Mouse (Mus musculus) cerebellum, adult 8-10 months (tissue): ENCODE data around the gene Svbp.

Experiments used
- DNase-seq: peaks from one replicate; pipeline ENCODE4 v3.0.0; 2022

The Svbp gene

GRCm38 (mm10) chr4:119191273-119191672, 3.8 kb upstream of the Svbp start:
- no peak for DNase-seq

- no peak for DNase-seq
These were observed 2.3 kb upstream of the Svbp start for GRCm38 (mm10) chr4:119192757-119193156.

- no peak for DNase-seq
These were observed 645 bp downstream of the Svbp start for GRCm38 (mm10) chr4:119195582-119196320.

- no peak for DNase-seq
These were observed 3.0 kb downstream of the Svbp start for GRCm38 (mm10) chr4:119198105-119198504.

GRCm38 (mm10) chr4:119204672-119205071, 9.6 kb downstream of the Svbp start:
- DNase-seq: peak; percentile 19

GRCm38 (mm10) chr4:119216667-119217066, 21.6 kb downstream of the Svbp start:
- no peak for DNase-seq

GRCm38 (mm10) chr4:119218169-119218568, 23.1 kb downstream of the Svbp start, which contains the start of gene Tmem269:
TSS of gene Tmem269 (minus strand) at chr4:119218217.
- DNase-seq: no peak

- no peak for DNase-seq
These were observed 28.6 kb downstream of the Svbp start for GRCm38 (mm10) chr4:119223696-119224095.

GRCm38 (mm10) chr4:119224534-119224933, 29.4 kb downstream of the Svbp start:
- DNase-seq: no peak

- no peak for DNase-seq
These were observed 30.6 kb downstream of the Svbp start for GRCm38 (mm10) chr4:119225719-119226118.

GRCm38 (mm10) chr4:119226751-119227150, 31.6 kb downstream of the Svbp start:
- no peak for DNase-seq

- peak; percentile 99 for DNase-seq
These were observed 37.5 kb downstream of the Svbp start, which contains the start of the genes AU022252 and P3h1 for GRCm38 (mm10) chr4:119232410-119233255. TSS of gene AU022252 (minus strand) at chr4:119232712. TSS of gene P3h1 (plus strand) at chr4:119232915.

- DNase-seq: no peak
These were observed 38.3 kb downstream of the Svbp start for GRCm38 (mm10) chr4:119233256-119233901.

GRCm38 (mm10) chr4:119234348-119234747, 39.2 kb downstream of the Svbp start:
- no peak for DNase-seq

- no peak for DNase-seq
These were observed 43.6 kb downstream of the Svbp start for GRCm38 (mm10) chr4:119238661-119239060.

GRCm38 (mm10) chr4:119239181-119239682, 44.1 kb downstream of the Svbp start:
- peak; percentile 35 for DNase-seq

- DNase-seq: no peak
These were observed 46.6 kb downstream of the Svbp start for GRCm38 (mm10) chr4:119241664-119242063.

GRCm38 (mm10) chr4:119242571-119242970, 47.5 kb downstream of the Svbp start:
- no peak for DNase-seq

GRCm38 (mm10) chr4:119244468-119245240, 49.5 kb downstream of the Svbp start:
- DNase-seq: no peak

- DNase-seq: no peak
These were observed 50.5 kb downstream of the Svbp start for GRCm38 (mm10) chr4:119245556-119245955.

- no peak for DNase-seq
These were observed 50.9 kb downstream of the Svbp start for GRCm38 (mm10) chr4:119245961-119246360.

- DNase-seq: no peak
These were observed 51.7 kb downstream of the Svbp start for GRCm38 (mm10) chr4:119246688-119247225.
